In genomic region chr15:82145408-82145807, GRCm38 (mm10) we compare ENCODE assay signal across 9 mouse cellular contexts. TPM values are rescaled to one million over a fixed set of nuclear protein-coding genes. Genes with fewer than 3 reads are reported as not detected.
DNase-seq lines count a peak whose midpoint lies in the region; ATAC-seq lines count a peak whose summit lies in the region.
"Had no signal": no experiment of that assay in that cellular context is flagged by ENCODE, and none has a peak within 500 bp of the region (broad histone marks: within the 10 kb centered on the region; RNA-seq: fewer than 3 reads in every experiment).

No protein-coding gene starts in this region.

- H3K9me3 ChIP-seq in limb, embryonic 15.5 days, result no peaks in the 10 kb centered on the region
- no peaks in the 10 kb centered on the region for H3K9me3 ChIP-seq in stomach, embryonic 15.5 days

- H3K4me3 ChIP-seq in limb, embryonic 15.5 days, result no peak overlapping the region
- H3K4me3 ChIP-seq in stomach, embryonic 15.5 days (replicated peaks), result no peak overlapping the region

- peak overlapping the region; percentile 97 for H3K27ac ChIP-seq in limb, embryonic 15.5 days
- H3K27ac ChIP-seq in stomach, embryonic 15.5 days, result peak overlapping the region; percentile 97

- DNase-seq in cerebellum, adult 11-12 months, result peak; percentile 61
- DNase-seq in ovary, postnatal 36 days (ENCODE audit: low spot score), result peak; percentile 30
- DNase-seq in ovary, postnatal 14 days (ENCODE audit: low spot score), result no peak
- no peak for DNase-seq in natural killer cell, adult 2 months (ENCODE audit: low spot score in 2 of 2)
- no peak for DNase-seq in kidney, postnatal 4 days
- DNase-seq: left cerebral cortex, postnatal 4 days had no signal

- 57% methylated on average over 2 of the region's 2 CpGs for WGBS in limb, embryonic 15.5 days
- 27% methylated on average over 2 of the region's 2 CpGs for WGBS in stomach, embryonic 15.5 days

- H3K9ac ChIP-seq in limb, embryonic 15.5 days, result no peak overlapping the region
- H3K9ac ChIP-seq in stomach, embryonic 15.5 days, result no peak overlapping the region

- peaks cover 28% of the 10 kb centered on the region for H3K4me1 ChIP-seq in limb, embryonic 15.5 days
- peaks cover 19% of the 10 kb centered on the region for H3K4me1 ChIP-seq in stomach, embryonic 15.5 days

- H3K4me2 ChIP-seq in limb, embryonic 15.5 days, result no peak overlapping the region
- H3K4me2 ChIP-seq in stomach, embryonic 15.5 days, result no peak overlapping the region

- no peaks in the 10 kb centered on the region for H3K27me3 ChIP-seq in limb, embryonic 15.5 days
- no peaks in the 10 kb centered on the region for H3K27me3 ChIP-seq in stomach, embryonic 15.5 days (replicated peaks)

- H3K36me3 ChIP-seq in limb, embryonic 15.5 days, result peaks cover 11% of the 10 kb centered on the region
- 0 out of 2 replicates have a peak, but pooled peaks cover 3% of the 10 kb centered on the region for H3K36me3 ChIP-seq in stomach, embryonic 15.5 days

- ATAC-seq in cerebellum, adult (ENCODE audit: insufficient number of reproducible peaks, low FRiP score, low TSS enrichment), result no peak
- no peak for ATAC-seq in limb, embryonic 15.5 days (ENCODE audit: insufficient number of reproducible peaks, low FRiP score, low TSS enrichment, low read depth)
- no peak for ATAC-seq in stomach, embryonic 15.5 days (ENCODE audit: insufficient read depth, low FRiP score, low read depth)

RNA-seq across cellular contexts. Expression of gene Srebf2, which starts 1.6 kb away (rescaled TPM):
- polyA plus RNA-seq in limb, embryonic 15.5 days (2015; fragmentation: Nextera tagmentation; extraction: Ambion mirVana), result 155 and 165 TPM in 2 replicates
- polyA plus RNA-seq in stomach, embryonic 15.5 days (2015; fragmentation: Nextera tagmentation; extraction: Ambion mirVana), result 152 and 167 TPM in 2 replicates

RNA-seq across cellular contexts. Expression of gene Ccdc134, which starts 17.7 kb away (rescaled TPM):
- 24.6 and 28.8 TPM in 2 replicates for polyA plus RNA-seq in limb, embryonic 15.5 days (2015; fragmentation: Nextera tagmentation; extraction: Ambion mirVana)
- 15.5 and 15.8 TPM in 2 replicates for polyA plus RNA-seq in stomach, embryonic 15.5 days (2015; fragmentation: Nextera tagmentation; extraction: Ambion mirVana)

Comparison
In these comparisons a context has a peak if more than half of its experiments do, and no peak if none do; other contexts are left out.
1. DNase-seq: peak in cerebellum, adult 11-12 months (single experiment) and ovary, postnatal 36 days (single experiment); none in ovary, postnatal 14 days (single experiment), natural killer cell, adult 2 months (0 of 2) and kidney, postnatal 4 days (0 of 2).